Mouse (Mus musculus) left cerebral cortex, adult 9 months (tissue): ENCODE results near the gene Hbb-bh2.
"Not testable (repeated sequence)": the region's sequence is repeated elsewhere in the genome, so short reads cannot be mapped to it uniquely, and the experiment has no call there.

Experiments used
- DNase-seq, 2 experiments: peaks; one replicate each; pipeline ENCODE4 v3.0.0; 2022; ENCODE audit warnings: low spot score in 2 of 2

Hbb-bh2 gene

GRCm38 (mm10) chr7:103812174-103812573 lies 28.1 kb downstream of the Hbb-bh2 start:
- DNase-seq: no peak

- no peak for DNase-seq
These were observed 29.0 kb downstream of the Hbb-bh2 start for GRCm38 (mm10) chr7:103811223-103811845.

GRCm38 (mm10) chr7:103810746-103811145 lies 29.6 kb downstream of the Hbb-bh2 start:
- DNase-seq: no peak

- DNase-seq: no peak
These were observed 30.0 kb downstream of the Hbb-bh2 start for GRCm38 (mm10) chr7:103810296-103810695.

- no peak for DNase-seq
These were observed 30.5 kb downstream of the Hbb-bh2 start for GRCm38 (mm10) chr7:103809801-103810155.

- DNase-seq: no peak
These were observed 31.1 kb downstream of the Hbb-bh2 start for GRCm38 (mm10) chr7:103808971-103809800.

- DNase-seq: not testable (repeated sequence)
These were observed 32.2 kb downstream of the Hbb-bh2 start for GRCm38 (mm10) chr7:103808120-103808519.

GRCm38 (mm10) chr7:103806856-103807255 lies 33.5 kb downstream of the Hbb-bh2 start:
- DNase-seq: peak in 1 of 2 experiments; percentile 8

- DNase-seq: no peak
These were observed 47.5 kb downstream of the Hbb-bh2 start for GRCm38 (mm10) chr7:103792669-103793388.

GRCm38 (mm10) chr7:103791721-103792120 lies 48.6 kb downstream of the Hbb-bh2 start, which contains the start of gene Olfr67:
Gene Olfr67 (minus strand): TSS chr7:103791821.
- no peak for DNase-seq
